Mouse (Mus musculus) brain, embryonic 14.5 days (tissue): ENCODE data around the gene H2al1f.
"Not testable (repeated sequence)": the region's sequence is repeated elsewhere in the genome, so short reads cannot be mapped to it uniquely, and the experiment has no call there.

Experiments
- CTCF ChIP-seq: fragments of 200-500 bp; IDR thresholded peaks from 2 replicates; pipeline ENCODE4 v1.5.1; 2012; ENCODE audit warnings: inconsistent platforms, mild to moderate bottlenecking, moderate library complexity, borderline replicate concordance; ENCODE audit not compliant: insufficient read depth, insufficient read length; ENCODE audit errors: extremely low read depth
- POLR2A ChIP-seq: fragments of 200-500 bp; IDR thresholded peaks from 2 replicates; pipeline ENCODE4 v1.6.1; 2012; ENCODE audit warnings: mild to moderate bottlenecking, inconsistent platforms, borderline replicate concordance; ENCODE audit not compliant: poor library complexity, insufficient read depth, insufficient read length, severe bottlenecking; ENCODE audit errors: extremely low read depth

DNA sequence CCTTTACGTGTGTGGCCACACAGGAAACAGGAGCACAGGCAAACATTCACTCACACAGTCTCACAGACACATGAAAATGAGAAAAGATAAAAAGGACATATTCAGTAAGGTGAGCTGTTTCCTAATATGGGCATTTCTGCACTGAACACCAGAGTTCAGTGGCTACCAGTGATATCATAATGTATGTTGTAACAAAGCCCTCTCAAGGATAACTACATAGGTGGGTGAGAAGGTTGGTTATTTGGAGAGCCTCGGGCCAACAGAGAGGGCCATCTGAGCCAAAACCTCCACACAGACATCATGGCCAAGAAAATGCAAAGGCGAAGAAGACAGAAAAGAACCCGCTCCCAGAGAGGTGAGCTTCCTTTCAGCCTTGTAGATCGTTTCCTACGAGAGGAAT, 6.4 kb upstream of the H2al1f start, which contains the start of gene H2al1d:
- not testable (repeated sequence) for TF ChIP-seq CTCF, POLR2A
